Mouse (Mus musculus): ENCODE results near the gene Itga7.

Itga7 gene

DNA sequence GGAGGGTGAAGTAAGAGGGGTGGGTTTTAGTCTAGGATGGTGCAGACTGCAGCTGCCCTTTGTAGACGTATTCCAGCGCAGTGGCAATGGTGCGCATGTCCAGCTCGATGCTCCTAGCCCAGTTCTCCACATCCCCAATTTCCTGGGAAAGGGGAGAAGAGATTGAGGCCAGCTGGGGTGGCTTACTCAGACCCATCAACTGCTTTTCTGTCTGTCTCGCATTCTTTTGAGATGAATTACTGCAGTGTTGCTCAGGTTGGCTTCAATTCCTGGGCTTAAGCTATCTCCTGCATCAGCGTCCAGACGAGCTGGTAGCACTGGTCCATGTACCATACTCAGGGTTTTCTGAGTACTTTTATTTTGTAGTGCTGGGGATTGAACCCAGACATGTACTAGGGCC, 13.7 kb upstream of the Itga7 start:
- POLR2A ChIA-PET = interaction anchor here (0.6 to 7.7 kb wide), 15 partner anchors 8 to 579 kb away, joined by 3 to 132 read pairs (median 5); partner anchors contain the start of genes Itga7 (in 2 of the 4) and Cd63 (in 1 of the 4)
- CTCF ChIA-PET = no interaction called here

DNA sequence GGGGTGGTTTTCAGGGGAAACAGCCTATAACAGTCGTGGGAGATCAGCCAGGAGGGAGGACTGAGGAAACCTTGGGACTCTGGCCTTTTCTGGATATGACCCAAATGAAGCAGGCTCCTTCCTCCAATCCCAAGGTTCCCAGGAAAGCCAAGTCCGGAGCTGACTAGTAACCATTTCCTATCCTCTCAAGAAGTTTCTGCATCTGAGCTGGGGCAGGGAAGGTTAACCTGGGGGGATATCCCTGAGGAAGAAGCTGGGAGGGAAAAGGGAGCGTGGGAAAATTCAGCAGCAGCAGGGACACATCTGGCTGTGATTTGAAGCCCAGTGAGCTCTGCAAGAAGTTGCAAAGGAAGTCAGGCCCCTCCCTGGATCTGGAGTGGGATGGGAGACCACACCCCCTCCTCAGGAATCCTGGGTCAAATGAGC, 12.9 kb upstream of the Itga7 start:
- ChIA-PET POLR2A (interaction anchor here (0.7 to 7.7 kb wide), 13 partner anchors 7 to 219 kb away, joined by 3 to 132 read pairs (median 8); partner anchors contain the start of genes Cd63 (in 1 of the 4) and Itga7 (in 1 of the 4)), CTCF (interaction anchor here in 2 of 4 experiments (1.0 to 1.4 kb wide), 4 partner anchors 8 to 25 kb away, joined by 3 to 7 read pairs (median 3); partner anchors contain the start of gene Itga7 (in 1 of the 2))

DNA sequence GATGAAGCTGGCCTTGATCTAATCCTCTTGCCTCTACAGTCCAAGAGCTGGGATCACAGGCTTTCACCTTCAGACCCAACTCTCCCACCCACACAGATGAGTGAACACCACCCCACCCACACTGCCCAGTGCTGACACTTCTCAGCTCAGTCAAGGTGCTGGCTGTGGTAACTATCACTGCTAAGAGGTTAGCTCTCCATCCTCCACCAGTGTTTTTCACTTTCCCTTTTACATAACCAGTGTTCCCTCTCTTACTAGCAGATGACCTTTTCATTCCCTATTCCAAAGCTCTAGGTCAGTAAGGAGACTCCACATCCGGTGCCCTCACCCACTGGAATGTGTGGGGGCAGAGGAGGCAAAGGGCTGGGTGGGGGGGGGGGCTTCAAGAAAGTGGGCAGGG, 12.4 kb upstream of the Itga7 start:
- ChIA-PET POLR2A (interaction anchor here (0.6 to 7.7 kb wide), 15 partner anchors 7 to 184 kb away, joined by 3 to 132 read pairs (median 4); partner anchors contain the start of genes Cd63 (in 1 of the 4) and Itga7 (in 1 of the 4)), CTCF (interaction anchor here in 3 of 4 experiments (1.0 to 2.9 kb wide), 5 partner anchors 8 to 24 kb away, joined by 3 to 27 read pairs (median 3); partner anchors contain the start of gene Itga7 (in 1 of the 3))

DNA sequence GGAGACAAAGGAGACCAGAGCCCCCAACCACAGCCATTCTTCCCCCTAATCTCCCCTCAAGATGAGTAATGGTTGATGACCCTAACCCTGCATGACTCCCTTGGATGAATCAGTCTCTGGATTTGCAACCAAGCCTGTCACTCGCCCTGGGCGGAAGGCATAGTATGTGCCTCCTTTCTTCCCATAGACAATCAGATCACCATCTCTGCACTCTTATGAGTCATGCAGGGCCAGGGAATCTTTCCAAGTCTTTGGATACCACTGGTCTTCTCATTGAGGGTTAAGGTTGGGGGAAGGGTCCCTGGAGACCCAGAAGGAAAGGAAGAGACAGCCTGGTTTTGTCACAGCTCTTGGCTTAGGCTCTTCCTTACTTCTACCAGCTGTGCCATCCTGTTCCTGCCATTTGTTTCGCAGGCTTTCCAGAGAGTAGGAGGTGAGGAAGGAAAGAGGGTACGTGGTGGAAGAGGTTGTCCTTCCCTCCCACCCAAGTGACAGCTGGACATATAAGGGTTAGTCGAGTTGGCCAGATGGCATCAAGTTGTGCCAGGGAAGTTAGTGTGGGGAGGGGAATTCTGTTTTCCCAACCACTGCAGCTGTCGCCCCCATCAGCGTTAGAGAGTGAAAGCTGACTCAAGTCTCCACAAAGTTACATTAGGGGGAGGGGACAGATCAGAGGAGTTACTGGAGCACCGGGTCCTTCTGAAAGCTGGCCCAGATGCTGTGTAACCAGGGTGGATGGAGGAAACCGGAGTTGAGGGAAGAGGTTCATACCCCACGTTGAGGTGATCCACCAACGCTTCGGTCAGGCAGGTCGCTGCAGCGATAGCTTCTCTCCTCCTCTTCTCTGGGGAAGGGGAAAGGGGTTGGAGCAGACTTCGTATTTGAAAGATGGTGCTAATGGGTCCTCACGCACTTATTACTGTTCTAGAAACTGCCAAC, 11.5 kb upstream of the Itga7 start:
- ChIA-PET POLR2A (interaction anchor here in 3 of 4 experiments (0.6 to 7.7 kb wide), 45 partner anchors 8 to 510 kb away, joined by 3 to 132 read pairs (median 6); partner anchors contain the start of genes Itga7 (in 3 of the 3), Cd63 (in 2 of the 3), Gdf11 (in 2 of the 3) and Rab5b (in 2 of the 3)), CTCF (interaction anchor here (0.9 to 2.9 kb wide), 11 partner anchors 9 to 54 kb away, joined by 3 to 30 read pairs (median 6); partner anchors contain the start of gene Itga7 (in 1 of the 4))

DNA sequence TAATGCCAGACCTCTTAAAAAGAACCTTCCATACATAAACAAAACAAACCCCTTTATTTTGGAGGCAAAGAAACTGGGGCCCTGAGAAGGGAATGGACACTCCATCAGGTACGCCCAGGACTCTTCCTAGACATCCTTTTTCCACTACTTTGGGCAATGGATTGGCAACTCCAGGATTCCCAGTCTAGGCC, 10.9 kb upstream of the Itga7 start, which contains the start of gene Rdh5:
Rdh5 (minus strand) TSS at position 67 of the 191 bp plus-strand sequence.
- CTCF ChIA-PET = interaction anchor here (0.9 to 2.9 kb wide), 11 partner anchors 9 to 53 kb away, joined by 3 to 30 read pairs (median 6); partner anchors contain the start of gene Itga7 (in 1 of the 4)
- POLR2A ChIA-PET = interaction anchor here (0.6 to 7.7 kb wide), 49 partner anchors 8 to 511 kb away, joined by 3 to 132 read pairs (median 6); partner anchors contain the start of genes Itga7 (in 3 of the 4), Cd63 (in 2 of the 4), Gdf11 (in 2 of the 4) and Rab5b (in 2 of the 4)

DNA sequence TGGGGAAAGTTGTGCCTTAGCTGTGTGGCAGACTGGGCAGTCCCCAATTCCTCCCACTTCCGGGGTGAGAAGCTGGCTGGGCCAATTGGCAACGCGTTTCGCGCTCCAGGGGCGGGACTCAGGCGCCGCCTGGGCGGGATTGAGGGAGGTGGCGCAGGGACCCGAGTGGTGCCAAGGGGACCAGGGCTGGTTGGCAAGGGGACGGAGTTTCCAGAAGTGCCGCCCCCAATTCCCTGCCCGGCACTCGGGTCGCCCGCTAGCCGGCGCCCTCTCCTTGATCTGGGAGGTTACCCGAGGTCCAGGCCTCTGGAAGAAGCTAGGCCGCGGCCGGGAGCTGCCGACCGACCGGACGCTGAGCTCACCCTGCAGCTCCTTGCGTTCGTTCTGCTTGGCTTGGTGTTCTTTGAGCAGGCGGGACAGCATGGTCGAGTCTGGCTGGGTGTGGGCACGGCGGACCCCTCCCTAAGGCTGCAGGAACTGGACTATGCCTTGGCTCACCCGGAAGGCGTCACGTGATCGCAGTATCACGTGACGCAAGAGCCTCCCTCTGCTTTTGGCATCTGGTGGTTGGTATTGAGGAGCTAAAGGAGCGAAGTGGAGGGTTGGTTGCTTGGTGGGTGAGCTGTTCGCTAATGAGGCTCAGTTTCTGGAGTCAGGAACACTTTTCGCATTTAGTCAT, 10.5 kb upstream of the Itga7 start:
- ChIA-PET CTCF (interaction anchor here (0.5 to 2.9 kb wide), 18 partner anchors 10 to 456 kb away, joined by 3 to 30 read pairs (median 4); partner anchors contain the start of gene Itga7 (in 1 of the 4)), POLR2A (interaction anchor here (0.5 to 7.7 kb wide), 68 partner anchors 8 to 551 kb away, joined by 3 to 132 read pairs (median 5); partner anchors contain the start of genes Itga7 (in 4 of the 4), Cd63 (in 2 of the 4), Dgka (in 2 of the 4) and Gdf11 (in 2 of the 4))

DNA sequence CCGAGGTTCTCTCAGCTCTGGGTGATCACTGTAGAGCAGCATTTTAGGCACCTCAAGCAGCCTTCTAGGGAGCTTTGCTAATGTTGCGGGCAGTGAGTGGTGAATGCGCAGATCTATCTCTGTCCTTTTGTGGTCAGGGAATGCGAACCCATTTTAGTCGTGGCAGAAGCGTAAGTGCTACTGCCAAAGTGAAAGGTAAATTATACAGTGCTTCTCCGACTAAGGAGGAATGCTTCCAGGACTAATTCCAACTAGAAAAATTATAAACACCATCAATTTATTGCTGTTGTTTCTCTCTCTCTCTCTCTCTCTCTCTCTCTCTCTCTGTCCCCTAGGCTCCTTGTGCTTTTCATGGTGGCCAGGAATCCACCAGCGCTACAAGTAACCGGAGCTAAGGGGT, 9.7 kb upstream of the Itga7 start, which contains the start of gene Bloc1s1:
Bloc1s1 (minus strand) TSS at position 101 of the 400 bp plus-strand sequence.
- ChIA-PET POLR2A (interaction anchor here (0.5 to 7.7 kb wide), 57 partner anchors 9 to 512 kb away, joined by 3 to 132 read pairs (median 5); partner anchors contain the start of genes Itga7 (in 4 of the 4), Cd63 (in 2 of the 4), Dgka (in 2 of the 4) and Gdf11 (in 2 of the 4)), CTCF (interaction anchor here (1.0 to 2.9 kb wide), 11 partner anchors 10 to 31 kb away, joined by 3 to 30 read pairs (median 6); partner anchors contain the start of gene Itga7 (in 1 of the 4))

DNA sequence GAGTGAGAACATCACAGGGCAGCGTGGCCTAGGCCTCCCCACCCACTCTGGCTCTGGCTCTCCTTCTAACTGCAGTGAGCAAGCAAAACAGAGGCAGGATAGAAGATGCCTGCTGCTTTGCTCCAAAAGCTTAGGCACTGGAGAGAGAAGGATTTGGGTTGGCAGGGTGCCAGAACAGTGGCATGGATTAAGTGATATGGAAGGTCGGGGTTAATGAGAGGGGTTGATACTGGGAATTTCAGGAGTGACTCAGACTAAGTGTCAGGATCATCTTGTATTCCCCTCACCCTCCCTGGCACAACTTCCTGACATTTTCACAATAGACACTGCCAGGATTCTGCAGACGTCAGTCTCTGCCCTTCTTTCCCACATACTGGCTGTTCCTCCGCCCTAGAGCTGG, 5.3 kb upstream of the Itga7 start:
- CTCF ChIA-PET = interaction anchor here in 1 of 4 experiments (1.7 kb wide), 1 partner anchor 15 kb away, joined by 6 read pairs; no protein-coding TSS in a partner anchor
- POLR2A ChIA-PET = interaction anchor here in 2 of 4 experiments (0.7 to 1.7 kb wide), 5 partner anchors 11 to 89 kb away, joined by 3 to 7 read pairs (median 3); no protein-coding TSS in a partner anchor

DNA sequence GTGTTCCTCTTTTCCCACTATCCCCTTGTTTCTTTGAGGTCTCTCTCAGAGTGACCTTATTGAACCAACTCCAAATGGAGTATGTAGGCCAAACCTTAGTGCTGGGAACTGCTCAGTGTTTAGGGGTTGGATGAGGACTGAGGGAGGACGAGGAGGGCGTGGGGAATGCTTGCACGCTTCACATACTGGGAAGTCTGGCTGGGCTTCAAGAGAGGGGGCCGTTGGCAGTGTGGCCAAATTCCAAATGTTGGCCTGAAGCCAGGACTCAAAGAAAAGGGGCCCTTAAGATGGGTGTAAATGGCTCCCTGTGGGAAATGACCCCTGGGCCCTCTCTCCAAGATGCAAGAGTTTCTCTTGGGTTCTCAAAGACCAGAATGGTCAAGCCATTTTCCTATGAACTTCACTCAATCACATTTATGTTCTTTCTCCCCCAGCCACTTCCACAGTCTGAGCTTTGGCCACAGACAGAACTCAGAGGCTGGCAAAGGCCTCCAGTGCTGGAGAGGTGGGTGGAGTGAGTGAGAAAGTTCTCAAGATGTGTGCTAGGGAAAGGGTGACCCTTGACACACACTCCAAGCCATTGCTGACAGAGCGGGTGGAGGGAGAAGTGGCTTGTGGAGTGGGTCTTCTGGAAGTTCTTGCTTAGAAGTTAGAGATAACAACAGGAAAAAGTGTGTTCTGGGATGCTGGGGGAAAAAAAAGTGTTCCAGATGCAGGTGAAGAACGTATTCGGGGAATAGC, 3.8 kb upstream of the Itga7 start:
- CTCF ChIA-PET = no interaction called here
- POLR2A ChIA-PET = interaction anchor here in 1 of 4 experiments (1.5 kb wide), 1 partner anchor 8 kb away, joined by 9 read pairs; the partner anchor contains the start of gene Rdh5

DNA sequence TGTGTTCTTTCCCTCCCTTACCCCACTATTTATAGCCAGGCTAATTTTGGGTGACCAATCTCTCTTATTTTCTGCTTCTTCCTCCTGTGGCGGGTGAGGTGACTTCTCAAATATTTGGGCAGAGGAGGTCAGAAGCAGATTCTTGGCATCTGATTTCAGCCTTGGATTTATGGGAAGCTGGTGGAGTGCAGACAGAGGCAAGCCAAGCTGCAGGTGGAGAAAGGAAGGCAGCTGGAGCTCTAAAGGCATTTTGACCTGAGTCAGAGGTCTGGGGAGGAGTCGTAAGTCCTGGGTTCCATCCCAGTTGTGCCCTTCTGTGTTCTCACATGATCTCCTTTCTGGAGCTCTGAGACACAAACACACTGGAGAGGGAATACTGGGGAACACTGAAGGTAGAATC, 2.2 kb upstream of the Itga7 start:
- CTCF ChIA-PET = interaction anchor here in 1 of 4 experiments (1.7 kb wide), 1 partner anchor 14 kb away, joined by 4 read pairs; no protein-coding TSS in a partner anchor
- POLR2A ChIA-PET = interaction anchor here in 2 of 4 experiments (0.6 to 3.9 kb wide), 8 partner anchors 8 to 230 kb away, joined by 3 to 36 read pairs (median 4); partner anchors contain the start of genes Rdh5 (in 2 of the 2) and Bloc1s1 (in 1 of the 2)

DNA sequence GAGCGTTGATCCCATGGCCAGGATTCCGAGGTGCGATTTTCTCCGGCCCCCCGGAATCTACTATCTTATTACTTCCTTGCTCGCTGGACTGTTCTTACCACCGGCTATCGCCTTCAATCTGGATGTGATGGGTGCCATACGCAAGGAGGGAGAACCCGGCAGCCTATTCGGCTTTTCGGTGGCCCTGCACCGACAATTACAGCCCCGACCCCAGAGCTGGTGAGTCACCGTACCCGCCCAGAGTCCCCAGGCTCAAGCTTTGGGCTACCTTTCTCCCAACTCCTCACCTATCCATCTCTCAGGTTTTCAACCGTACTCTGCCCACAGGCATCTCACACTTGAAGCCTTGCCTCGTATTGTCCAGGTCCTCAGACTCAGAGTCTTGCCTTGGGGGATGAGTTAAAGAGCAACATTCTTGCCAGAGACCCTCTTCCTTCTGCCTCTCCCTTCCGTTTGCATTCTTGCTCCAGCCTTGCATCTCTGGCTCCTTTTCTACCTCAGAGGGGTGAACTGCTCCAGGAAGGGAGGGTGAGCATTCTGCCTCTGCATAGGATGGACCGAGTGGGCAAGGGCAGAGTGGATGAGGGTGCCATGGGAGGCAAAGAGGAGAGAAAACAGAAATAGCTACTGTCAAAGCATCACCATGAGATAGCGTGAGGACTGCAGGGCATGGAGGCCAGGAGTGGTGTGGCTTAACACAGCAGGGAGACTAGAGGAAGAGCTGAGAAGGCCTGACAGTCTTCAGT, 531 bp downstream of the Itga7 start:
- CTCF ChIA-PET = interaction anchor here (0.5 to 2.9 kb wide), 12 partner anchors 10 to 435 kb away, joined by 3 to 14 read pairs (median 6); partner anchors contain the start of genes Bloc1s1 (in 1 of the 4) and Rdh5 (in 1 of the 4)
- POLR2A ChIA-PET = interaction anchor here (0.6 to 4.7 kb wide), 21 partner anchors 10 to 523 kb away, joined by 3 to 42 read pairs (median 4); partner anchors contain the start of genes Bloc1s1 (in 4 of the 4), Rdh5 (in 3 of the 4), Cdk2 (in 1 of the 4) and Nabp2 (in 1 of the 4)

DNA sequence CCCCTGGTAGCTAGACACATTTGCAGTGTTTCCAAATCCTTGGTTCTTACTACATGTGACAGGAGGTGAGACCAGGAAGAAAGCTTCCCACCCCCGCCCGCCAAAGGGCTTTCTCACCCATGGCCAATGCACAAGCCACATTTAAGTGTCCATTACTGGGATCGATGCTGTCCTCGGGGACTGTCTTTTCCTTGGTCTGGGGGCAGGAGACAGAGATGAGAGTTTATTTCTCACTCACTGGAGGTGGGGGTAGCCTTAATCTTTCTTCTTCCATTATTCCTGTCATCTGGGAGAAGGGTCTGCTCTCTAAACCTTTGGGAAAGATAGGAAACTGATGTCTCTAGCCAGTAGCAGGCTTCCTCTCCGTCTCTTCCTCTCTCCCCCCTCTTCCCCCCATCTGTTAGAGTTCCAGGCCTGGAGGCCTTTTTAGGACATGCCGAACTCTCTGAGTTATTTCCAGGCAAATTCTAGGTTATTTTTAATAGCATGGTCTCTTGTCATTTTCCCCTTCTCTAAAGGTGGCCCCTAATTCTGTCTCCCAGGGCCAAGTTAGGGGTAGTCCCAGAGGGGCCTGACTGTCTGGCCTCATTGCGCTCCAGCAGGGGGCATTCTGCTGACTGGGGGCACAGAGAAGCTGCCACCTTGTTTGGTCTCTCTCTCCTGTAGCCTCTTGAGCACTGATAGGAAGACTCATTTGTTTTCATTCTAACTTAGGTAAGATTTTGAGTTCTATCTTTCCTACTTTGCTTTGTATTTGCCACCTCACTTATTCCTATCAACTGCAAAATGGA, 1.6 kb downstream of the Itga7 start:
- ChIA-PET CTCF (interaction anchor here in 2 of 4 experiments (0.8 to 2.9 kb wide), 7 partner anchors 10 to 29 kb away, joined by 3 to 14 read pairs (median 7); partner anchors contain the start of genes Bloc1s1 (in 1 of the 2) and Rdh5 (in 1 of the 2)), POLR2A (interaction anchor here in 2 of 4 experiments (0.9 to 4.7 kb wide), 11 partner anchors 9 to 26 kb away, joined by 3 to 42 read pairs (median 8); partner anchors contain the start of genes Bloc1s1 (in 2 of the 2) and Rdh5 (in 2 of the 2))

DNA sequence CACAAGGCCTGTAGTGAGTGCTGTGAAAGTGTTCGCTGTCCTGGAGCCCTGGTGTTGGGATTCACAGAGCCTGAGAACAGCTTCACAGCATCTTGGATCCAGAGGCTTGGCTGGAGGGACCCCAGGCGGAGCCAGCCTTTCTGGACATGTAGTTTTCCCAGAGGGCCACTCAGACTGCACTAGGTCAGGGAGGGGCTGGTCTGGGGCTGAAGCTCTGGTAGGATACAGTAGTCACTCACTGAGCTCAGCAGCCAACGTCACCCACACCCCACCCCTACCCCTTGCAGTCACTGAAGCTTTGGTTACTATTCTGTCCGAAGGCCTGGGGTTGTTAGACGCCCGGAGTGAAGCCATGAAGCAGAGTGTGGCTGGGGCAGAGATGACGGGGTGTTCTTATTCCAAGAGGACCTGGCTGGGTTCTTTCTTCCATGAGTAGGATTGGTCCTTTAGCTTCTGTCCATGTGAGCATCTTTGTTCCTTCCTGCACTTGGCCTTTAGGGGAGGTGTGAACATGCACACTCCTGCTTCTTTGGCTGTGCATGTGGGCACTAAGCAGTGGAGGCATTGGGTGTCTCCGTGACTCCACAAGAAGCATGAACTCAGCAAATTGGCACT, 2.3 kb downstream of the Itga7 start:
- ChIA-PET POLR2A (interaction anchor here in 2 of 4 experiments (1.2 to 4.7 kb wide), 4 partner anchors 9 to 26 kb away, joined by 4 to 42 read pairs (median 10); partner anchors contain the start of genes Bloc1s1 (in 2 of the 2) and Rdh5 (in 1 of the 2)), CTCF (interaction anchor here in 2 of 4 experiments (0.8 to 1.3 kb wide), 2 partner anchors 9 kb away, joined by 3 to 7 read pairs; no protein-coding TSS in a partner anchor)

DNA sequence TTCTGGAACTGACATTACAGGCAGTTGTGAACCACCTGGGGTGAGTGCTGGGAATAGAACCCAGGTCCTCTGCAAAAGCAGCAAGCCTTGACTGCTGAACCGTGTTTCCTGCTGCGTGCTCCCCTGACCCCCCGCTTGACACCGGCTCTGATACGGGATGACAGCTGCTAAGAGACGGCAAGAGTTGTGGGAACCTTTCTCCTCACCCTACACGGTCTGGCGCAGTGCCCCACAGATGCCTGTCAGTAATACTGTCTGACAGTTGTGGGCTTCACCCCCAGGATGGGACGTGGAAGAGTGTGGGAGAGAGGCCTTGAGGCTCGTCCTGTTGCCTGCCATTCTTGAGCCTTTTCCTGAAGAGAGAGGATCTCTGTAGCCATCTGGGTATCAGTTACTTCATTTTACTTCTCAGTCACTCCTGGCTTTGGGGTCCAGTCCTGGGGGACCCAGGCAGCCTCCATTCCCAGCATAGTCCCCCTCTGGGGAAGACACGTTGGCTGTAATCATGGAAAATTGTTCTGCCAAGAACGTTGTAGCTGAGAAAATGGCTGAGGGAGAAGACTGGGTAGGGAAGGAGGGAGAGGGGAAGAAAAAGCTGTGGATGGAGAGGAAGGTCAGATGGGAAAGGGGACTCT, 4.3 kb downstream of the Itga7 start:
- CTCF ChIA-PET = interaction anchor here in 1 of 4 experiments (0.6 kb wide), 1 partner anchor 655 kb away, joined by 3 read pairs; no protein-coding TSS in a partner anchor
- POLR2A ChIA-PET = interaction anchor here in 2 of 4 experiments (0.8 to 1.9 kb wide), 3 partner anchors 15 to 19 kb away, joined by 3 to 4 read pairs (median 3); partner anchors contain the start of gene Rdh5 (in 1 of the 2)

Data from embryonic stem cell, embryonic (primary cell).